Mouse (Mus musculus) liver, embryonic 11.5 days (tissue): ENCODE measurements at regions not wholly inside any gene's neighbourhood (a gene's known extent, or its start where the extent isn't known, plus 50 kb on each side); places are given as distances from the start of the nearest gene placed in this dataset.

Experiments
- ATAC-seq: fragments of 200-750 bp; cut with Nextera tagmentation; replicated peaks from 2 replicates; pipeline ENCODE4 v1.8.0; 2017; ENCODE audit warnings: moderate number of reproducible peaks, mild to moderate bottlenecking, moderate TSS enrichment, moderate library complexity; ENCODE audit not compliant: low FRiP score
- DNase-seq: peaks from one replicate; pipeline ENCODE4 v3.0.0-alpha.2; 2017; ENCODE audit warnings: low spot score
- H3K27ac ChIP-seq: fragments of 300-500 bp; sonication (generic); 2 replicates; pipeline ENCODE4 v1.5.1; 2014; ENCODE audit warnings: mild to moderate bottlenecking, low read depth, low read length, control low read depth
- H3K27me3 ChIP-seq: fragments of 300-500 bp; sonication (generic); replicated peaks from 2 replicates; pipeline ENCODE4 v1.6.1; 2014; ENCODE audit warnings: low read length, mixed read lengths; ENCODE audit not compliant: control insufficient read depth, insufficient read depth
- H3K36me3 ChIP-seq: fragments of 300-500 bp; sonication (generic); 2 replicates; pipeline ENCODE4 v1.6.1; 2014; ENCODE audit warnings: mild to moderate bottlenecking, low read length, moderate library complexity, mixed read lengths; ENCODE audit not compliant: control insufficient read depth, insufficient read depth
- H3K4me1 ChIP-seq: fragments of 300-500 bp; sonication (generic); replicated peaks from 2 replicates; pipeline ENCODE4 v1.6.1; 2014; ENCODE audit warnings: low read length, mixed read lengths; ENCODE audit not compliant: control insufficient read depth, insufficient read depth
- H3K4me2 ChIP-seq: fragments of 300-500 bp; sonication (generic); 2 replicates; pipeline ENCODE4 v1.6.1; 2014; ENCODE audit warnings: mild to moderate bottlenecking, control low read depth, moderate library complexity
- H3K4me3 ChIP-seq: fragments of 300-500 bp; sonication (generic); 2 replicates; pipeline ENCODE4 v1.5.1; 2014; ENCODE audit warnings: low read depth, low read length, control low read depth
- H3K9ac ChIP-seq: fragments of 300-500 bp; sonication (generic); 2 replicates; pipeline ENCODE4 v1.6.1; 2014; ENCODE audit warnings: low read depth, low read length, control low read depth
- H3K9me3 ChIP-seq: fragments of 300-500 bp; sonication (generic); 2 replicates; pipeline ENCODE4 v1.6.1; 2016; ENCODE audit warnings: low read length, inconsistent platforms, mixed read lengths; ENCODE audit not compliant: control insufficient read depth
- WGBS: fragments of 180-500 bp; shearing (Covaris S2); extraction: QIAGEN DNeasy Blood & Tissue Kit; methylation state at CpG from one replicate; pipeline ENCODE4 v1.1.7; 2014; 5-methylcytosine and 5-hydroxymethylcytosine counted together

GRCm38 (mm10) chr9:61847496-61847895 is 66.8 kb downstream of the Rplp1 start:
- Histone ChIP-seq H3K9ac (no peak overlapping the region), H3K27me3 (no peaks in the 10 kb centered on the region; the same call in 1 of the 2 replicates), H3K4me1 (no peaks in the 10 kb centered on the region), H3K4me3 (no peak overlapping the region), H3K4me2 (no peak overlapping the region), H3K36me3 (no peaks in the 10 kb centered on the region), H3K9me3 (no peaks in the 10 kb centered on the region), H3K27ac (no peak overlapping the region)
- no peak for ATAC-seq
- no peak for DNase-seq

GRCm38 (mm10) chr9:61844645-61845044 is 69.7 kb downstream of the Rplp1 start:
- Histone ChIP-seq H3K4me2 (no peak overlapping the region), H3K4me1 (no peaks in the 10 kb centered on the region), H3K4me3 (no peak overlapping the region), H3K9me3 (no peaks in the 10 kb centered on the region), H3K27ac (no peak overlapping the region), H3K9ac (no peak overlapping the region), H3K36me3 (no peaks in the 10 kb centered on the region), H3K27me3 (no peaks in the 10 kb centered on the region; the same call in 1 of the 2 replicates)
- 65% methylated on average over 5 of the region's 5 CpGs for WGBS
- DNase-seq = no peak
- ATAC-seq = no peak

GRCm38 (mm10) chr9:61844141-61844540 is 70.2 kb downstream of the Rplp1 start:
- Histone ChIP-seq H3K4me3 (no peak overlapping the region), H3K36me3 (no peaks in the 10 kb centered on the region), H3K9ac (no peak overlapping the region), H3K27ac (no peak overlapping the region), H3K4me2 (no peak overlapping the region), H3K27me3 (no peaks in the 10 kb centered on the region; the same call in 1 of the 2 replicates), H3K4me1 (no peaks in the 10 kb centered on the region), H3K9me3 (no peaks in the 10 kb centered on the region)
- no peak for DNase-seq
- 71% methylated on average over 8 of the region's 8 CpGs for WGBS
- no peak for ATAC-seq

- DNase-seq (no peak), ATAC-seq (peak; percentile 54; the same call in 1 of the 2 replicates)
- Histone ChIP-seq H3K9me3 (no peaks in the 10 kb centered on the region), H3K4me1 (no peaks in the 10 kb centered on the region), H3K27ac (no peak overlapping the region), H3K4me2 (no peak overlapping the region), H3K9ac (no peak overlapping the region), H3K36me3 (no peaks in the 10 kb centered on the region), H3K27me3 (no peaks in the 10 kb centered on the region; the same call in 1 of the 2 replicates), H3K4me3 (no peak overlapping the region)
- 64% methylated on average over 8 of the region's 8 CpGs for WGBS
These were observed 70.8 kb downstream of the Rplp1 start for GRCm38 (mm10) chr9:61843513-61843912.

- Histone ChIP-seq H3K9ac (no peak overlapping the region), H3K27ac (no peak overlapping the region), H3K27me3 (no peaks in the 10 kb centered on the region; the same call in 1 of the 2 replicates), H3K36me3 (no peaks in the 10 kb centered on the region), H3K4me2 (no peak overlapping the region), H3K4me3 (no peak overlapping the region), H3K4me1 (no peaks in the 10 kb centered on the region), H3K9me3 (no peaks in the 10 kb centered on the region)
- DNase-seq = no peak
- ATAC-seq = no peak
These were observed 72.0 kb downstream of the Rplp1 start for GRCm38 (mm10) chr9:61842384-61842783.

GRCm38 (mm10) chr9:61841222-61841621 is 73.1 kb downstream of the Rplp1 start:
- DNase-seq (no peak), ATAC-seq (no peak)
- 69% methylated on average over 8 of the region's 8 CpGs for WGBS
- Histone ChIP-seq H3K27ac (no peak overlapping the region), H3K27me3 (no peaks in the 10 kb centered on the region; the same call in 1 of the 2 replicates), H3K4me1 (no peaks in the 10 kb centered on the region), H3K36me3 (no peaks in the 10 kb centered on the region), H3K9me3 (no peaks in the 10 kb centered on the region), H3K4me2 (no peak overlapping the region), H3K4me3 (no peak overlapping the region), H3K9ac (no peak overlapping the region)

GRCm38 (mm10) chr9:61840353-61840752 is 74.0 kb downstream of the Rplp1 start:
- no peak overlapping the region for H3K4me2 ChIP-seq
- H3K4me1 ChIP-seq = no peaks in the 10 kb centered on the region
- no peaks in the 10 kb centered on the region for H3K36me3 ChIP-seq
- H3K27me3 ChIP-seq = no peaks in the 10 kb centered on the region; the same call in 1 of the 2 replicates
- H3K9me3 ChIP-seq = no peaks in the 10 kb centered on the region
- 80% methylated on average over 7 of the region's 7 CpGs for WGBS
- DNase-seq = no peak
- no peak overlapping the region for H3K9ac ChIP-seq
- ATAC-seq = no peak
- no peak overlapping the region for H3K4me3 ChIP-seq
- H3K27ac ChIP-seq = no peak overlapping the region

GRCm38 (mm10) chr9:61833226-61833625 is 81.1 kb downstream of the Rplp1 start:
- WGBS = 71% methylated on average over 9 of the region's 9 CpGs
- Histone ChIP-seq H3K4me1 (no peaks in the 10 kb centered on the region), H3K9ac (no peak overlapping the region), H3K9me3 (no peaks in the 10 kb centered on the region), H3K36me3 (no peaks in the 10 kb centered on the region), H3K4me2 (no peak overlapping the region), H3K4me3 (no peak overlapping the region), H3K27me3 (peaks cover 5% of the 10 kb centered on the region), H3K27ac (no peak overlapping the region)
- ATAC-seq = no peak
- DNase-seq = no peak

GRCm38 (mm10) chr9:61830236-61830635 is 84.1 kb downstream of the Rplp1 start:
- Histone ChIP-seq H3K9me3 (no peaks in the 10 kb centered on the region), H3K36me3 (no peaks in the 10 kb centered on the region), H3K4me1 (no peaks in the 10 kb centered on the region), H3K27ac (no peak overlapping the region), H3K4me3 (no peak overlapping the region), H3K27me3 (peaks cover 5% of the 10 kb centered on the region), H3K9ac (no peak overlapping the region), H3K4me2 (no peak overlapping the region)
- ATAC-seq (no peak), DNase-seq (no peak)
- 76% methylated on average over 7 of the region's 7 CpGs for WGBS
